Mouse (Mus musculus): Measurements from ENCODE around the gene Egr2. TPM values are rescaled to one million over a fixed set of nuclear protein-coding genes. Genes with fewer than 3 reads are reported as not detected.

The Egr2 gene
- total RNA-seq, 2 experiments from 2014 or later, result 1.1 to 1.2 TPM

Other genes starting within 250 kb of the Egr2 start
- 10 to 100 TPM; 22.8 to 23.1 TPM for gene Ado, start 13.5 kb downstream of the Egr2 start, total RNA-seq (2021)